Comparison of ENCODE assay signal across 8 mouse cellular contexts in the genomic region with DNA sequence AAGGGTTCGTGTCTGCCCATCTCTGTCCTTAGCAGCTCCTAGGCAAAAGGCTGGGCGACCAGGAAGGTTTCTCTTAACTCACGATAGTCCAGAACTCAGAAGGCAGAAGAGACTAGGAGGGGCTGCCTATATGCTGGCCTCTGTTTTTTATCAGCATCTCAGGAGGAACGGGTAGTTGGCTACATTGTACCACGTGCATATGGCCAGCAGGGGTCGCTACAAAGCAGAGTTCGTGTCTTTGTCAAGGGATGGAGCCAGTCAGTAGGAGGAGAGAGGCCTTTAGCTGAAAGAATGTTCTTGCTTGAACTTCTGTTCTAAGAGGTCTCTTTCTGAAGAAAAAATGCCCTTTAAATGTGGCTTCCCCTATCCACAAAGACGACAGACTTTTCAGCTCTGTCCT. TPM values are rescaled to one million over a fixed set of nuclear protein-coding genes. Genes with fewer than 3 reads are reported as not detected.
DNase-seq lines count a peak whose midpoint lies in the region; ATAC-seq and TF ChIP-seq lines count a peak whose summit lies in the region.

No protein-coding gene starts in this region.

- 11% methylated on average over 8 of the region's 8 CpGs for WGBS in kidney, embryonic 14.5 days
- WGBS in embryonic facial prominence, embryonic 11.5 days: 6% methylated on average over 8 of the region's 8 CpGs
- whole genome bisulfite sequencing in kidney, embryonic 15.5 days: 7% methylated on average over 8 of the region's 8 CpGs
- WGBS in limb, embryonic 14.5 days: 4% methylated on average over 8 of the region's 8 CpGs

- H3K27me3 ChIP-seq in kidney, embryonic 14.5 days (ENCODE audit: control insufficient read depth, insufficient read depth, low read length): no peaks in the 10 kb centered on the region
- no peaks in the 10 kb centered on the region for H3K27me3 ChIP-seq in embryonic facial prominence, embryonic 11.5 days (ENCODE audit: control insufficient read depth, insufficient read depth, low read length)
- no peaks in the 10 kb centered on the region for H3K27me3 ChIP-seq in kidney, embryonic 15.5 days
- H3K27me3 ChIP-seq in limb, embryonic 14.5 days (ENCODE audit: control insufficient read depth, insufficient read depth, low read length): no peaks in the 10 kb centered on the region
- H3K27me3 ChIP-seq in splenic B cell, adult 2 months (ENCODE audit: control insufficient read depth, insufficient read depth, low read length, poor library complexity, severe bottlenecking): no peaks in the 10 kb centered on the region

- peak; percentile 65 for DNase-seq in kidney, adult 11 months
- peak; percentile 93 for DNase-seq in embryonic facial prominence, embryonic 11.5 days (ENCODE audit: low spot score)
- DNase-seq in heart, adult 9 months (ENCODE audit: low spot score in 2 of 2): peak; percentile 63 to 84
- DNase-seq in limb, embryonic 14.5 days (ENCODE audit: low spot score): peak; percentile 91
- peak; percentile 94 for DNase-seq in naive thymus-derived CD4-positive, alpha-beta T cell, adult 2 months (ENCODE audit: low read depth)
- peak; percentile 94 for DNase-seq in splenic B cell, adult 2 months (ENCODE audit: low read depth, low spot score)

- no peak for TF ChIP-seq POLR2A in limb, embryonic 14.5 days (IDR thresholded peaks at IDR 0.05; ENCODE audit: borderline replicate concordance, extremely low read depth, insufficient read depth, insufficient read length)

- H3K4me2 ChIP-seq in kidney, embryonic 14.5 days (replicated peaks; ENCODE audit: low read depth, low read length): no peak overlapping the region
- no peak overlapping the region for H3K4me2 ChIP-seq in embryonic facial prominence, embryonic 11.5 days (ENCODE audit: low read depth, low read length)
- H3K4me2 ChIP-seq in kidney, embryonic 15.5 days: no peak overlapping the region
- no peak overlapping the region for H3K4me2 ChIP-seq in limb, embryonic 14.5 days (replicated peaks; ENCODE audit: low read depth, low read length, severe bottlenecking)

- H3K4me1 ChIP-seq in kidney, embryonic 14.5 days (ENCODE audit: control insufficient read depth, insufficient read depth, low read length): peaks cover 12% of the 10 kb centered on the region; the same call in 1 of the 2 replicates
- H3K4me1 ChIP-seq in embryonic facial prominence, embryonic 11.5 days (ENCODE audit: control insufficient read depth, insufficient read depth, low read length): no peaks in the 10 kb centered on the region; the same call in 1 of the 2 replicates
- H3K4me1 ChIP-seq in kidney, embryonic 15.5 days: peaks cover 29% of the 10 kb centered on the region
- H3K4me1 ChIP-seq in limb, embryonic 14.5 days (ENCODE audit: control insufficient read depth, insufficient read depth, low read length): peaks cover 2% of the 10 kb centered on the region; the same call in 1 of the 2 replicates

- ATAC-seq in kidney, embryonic 14.5 days (ENCODE audit: low FRiP score, low TSS enrichment): no peak
- no peak; the same call in 1 of the 2 replicates for ATAC-seq in embryonic facial prominence, embryonic 11.5 days (replicated peaks; ENCODE audit: insufficient number of reproducible peaks, low FRiP score, low TSS enrichment, low read depth)
- peak; percentile 38; the same call in 1 of the 2 replicates for ATAC-seq in kidney, embryonic 15.5 days (replicated peaks; ENCODE audit: low FRiP score)
- ATAC-seq in limb, embryonic 14.5 days (ENCODE audit: low FRiP score, low read depth): peak; percentile 67

- no peaks in the 10 kb centered on the region for H3K9me3 ChIP-seq in kidney, embryonic 14.5 days (ENCODE audit: control insufficient read depth, low read length)
- no peaks in the 10 kb centered on the region for H3K9me3 ChIP-seq in embryonic facial prominence, embryonic 11.5 days (replicated peaks; ENCODE audit: control insufficient read depth, low read length)
- no peaks in the 10 kb centered on the region for H3K9me3 ChIP-seq in kidney, embryonic 15.5 days (replicated peaks)
- H3K9me3 ChIP-seq in limb, embryonic 14.5 days (ENCODE audit: control insufficient read depth, low read length): no peaks in the 10 kb centered on the region

- no peak overlapping the region for H3K9ac ChIP-seq in kidney, embryonic 14.5 days (ENCODE audit: low read depth, low read length)
- H3K9ac ChIP-seq in embryonic facial prominence, embryonic 11.5 days (replicated peaks; ENCODE audit: low read length): no peak overlapping the region
- no peak overlapping the region for H3K9ac ChIP-seq in kidney, embryonic 15.5 days
- no peak overlapping the region for H3K9ac ChIP-seq in limb, embryonic 14.5 days (ENCODE audit: low read depth, low read length, severe bottlenecking)

- H3K36me3 ChIP-seq in kidney, embryonic 14.5 days (ENCODE audit: control insufficient read depth, insufficient read depth, low read length): no peaks in the 10 kb centered on the region
- no peaks in the 10 kb centered on the region for H3K36me3 ChIP-seq in embryonic facial prominence, embryonic 11.5 days (replicated peaks; ENCODE audit: control insufficient read depth, insufficient read depth, low read depth, low read length)
- H3K36me3 ChIP-seq in kidney, embryonic 15.5 days: no peaks in the 10 kb centered on the region
- no peaks in the 10 kb centered on the region for H3K36me3 ChIP-seq in limb, embryonic 14.5 days (ENCODE audit: control insufficient read depth, insufficient read depth, low read length)
- no peaks in the 10 kb centered on the region for H3K36me3 ChIP-seq in splenic B cell, adult 2 months (ENCODE audit: control insufficient read depth, insufficient read depth, low read length, poor library complexity, severe bottlenecking)

- H3K27ac ChIP-seq in kidney, embryonic 14.5 days (ENCODE audit: low read depth, low read length): no peak overlapping the region
- H3K27ac ChIP-seq in embryonic facial prominence, embryonic 11.5 days (replicated peaks; ENCODE audit: low read depth, low read length): no peak overlapping the region
- H3K27ac ChIP-seq in kidney, embryonic 15.5 days: no peak overlapping the region
- H3K27ac ChIP-seq in limb, embryonic 14.5 days (replicated peaks; ENCODE audit: low read depth, low read length): no peak overlapping the region

- H3K4me3 ChIP-seq in kidney, embryonic 14.5 days (ENCODE audit: low read length): no peak overlapping the region
- no peak overlapping the region for H3K4me3 ChIP-seq in embryonic facial prominence, embryonic 11.5 days (ENCODE audit: low read depth, low read length)
- no peak overlapping the region for H3K4me3 ChIP-seq in kidney, embryonic 15.5 days (replicated peaks)
- no peak overlapping the region for H3K4me3 ChIP-seq in limb, embryonic 14.5 days (replicated peaks; ENCODE audit: low read length)

RNA-seq across cellular contexts. Expression of gene Ets1, which starts 46.1 kb away (rescaled TPM):
- polyA plus RNA-seq in kidney, embryonic 14.5 days (2014; fragmentation: Nextera tagmentation; extraction: Ambion mirVana): 26.2 and 58.0 TPM in 2 replicates
- 34.5 and 36.0 TPM in 2 replicates for polyA plus RNA-seq in embryonic facial prominence, embryonic 11.5 days (2014; fragmentation: Nextera tagmentation; extraction: Ambion mirVana)
- 66.0 and 68.4 TPM in 2 replicates for polyA plus RNA-seq in kidney, embryonic 15.5 days (2015; fragmentation: Nextera tagmentation; extraction: Ambion mirVana)
- 21.3 and 23.6 TPM in 2 replicates for polyA plus RNA-seq in limb, embryonic 14.5 days (2012; rRNA removed)
- polyA plus RNA-seq in limb, embryonic 14.5 days (2014; fragmentation: Nextera tagmentation; extraction: Ambion mirVana): 34.3 and 38.8 TPM in 2 replicates

RNA-seq across cellular contexts. Expression of gene Fli1, which starts 47.2 kb away (rescaled TPM):
- polyA plus RNA-seq in kidney, embryonic 14.5 days (2014; fragmentation: Nextera tagmentation; extraction: Ambion mirVana): 24.0 and 27.3 TPM in 2 replicates
- polyA plus RNA-seq in embryonic facial prominence, embryonic 11.5 days (2014; fragmentation: Nextera tagmentation; extraction: Ambion mirVana): 42.1 and 48.0 TPM in 2 replicates
- polyA plus RNA-seq in kidney, embryonic 15.5 days (2015; fragmentation: Nextera tagmentation; extraction: Ambion mirVana): 28.3 and 31.0 TPM in 2 replicates
- polyA plus RNA-seq in limb, embryonic 14.5 days (2012; rRNA removed): 10.1 and 11.5 TPM in 2 replicates
- polyA plus RNA-seq in limb, embryonic 14.5 days (2014; fragmentation: Nextera tagmentation; extraction: Ambion mirVana): 22.2 and 25.7 TPM in 2 replicates

Comparison
In these comparisons a context has a peak if more than half of its experiments do, and no peak if none do; other contexts are left out.
1. ATAC-seq: peak in kidney, embryonic 15.5 days (single experiment) and limb, embryonic 14.5 days (single experiment); none in kidney, embryonic 14.5 days (single experiment) and embryonic facial prominence, embryonic 11.5 days (single experiment).
2. Peak in every context shown above with its lines, with median percentiles within 50 percentile points of each other: DNase-seq.